Mouse (Mus musculus) MEL (cell line): Measurements from ENCODE around the gene Cpne9. TPM values are rescaled to one million over a fixed set of nuclear protein-coding genes. Genes with fewer than 3 reads are reported as not detected.
A peak's percentile ranks its signal among the peaks of the same experiment; 100 is the strongest.

Source experiments
- DNase-seq: peaks from one replicate; pipeline ENCODE4 v3.0.0; 2011; ENCODE audit warnings: low read depth, low spot score
- H3K27ac ChIP-seq: 2 replicates; pipeline ENCODE4 v1.5.1; 2012; ENCODE audit warnings: low read depth, mild to moderate bottlenecking, control low read depth, low read length, moderate library complexity; ENCODE audit not compliant: control insufficient read depth
- H3K27me3 ChIP-seq, 2 experiments: fragments of 150-350 bp in 1 of 2; sonication (generic) in 1 of 2; 2 replicates each; pipeline ENCODE4 v1.6.1; 2012; ENCODE audit warnings: low read length in 2 of 2, mild to moderate bottlenecking in 2 of 2, improper control_type of control experiment in 1 of 2, moderate library complexity in 1 of 2; ENCODE audit not compliant: insufficient read depth in 2 of 2, control insufficient read depth in 1 of 2
- H3K36me3 ChIP-seq, 2 experiments: 2 replicates each; pipeline ENCODE4 v1.6.1; 2012 to 2014; ENCODE audit warnings: low read length in 2 of 2, improper control_type of control experiment in 1 of 2, inconsistent platforms in 1 of 2, mild to moderate bottlenecking in 1 of 2; ENCODE audit not compliant: insufficient read depth in 2 of 2, control insufficient read depth in 1 of 2
- H3K4me1 ChIP-seq, 2 experiments: fragments of 150-350 bp in 1 of 2; sonication (generic) in 1 of 2; 2 replicates each; pipeline ENCODE4 v1.6.1; 2012; ENCODE audit warnings: low read length in 2 of 2, improper control_type of control experiment in 1 of 2, mild to moderate bottlenecking in 1 of 2; ENCODE audit not compliant: insufficient read depth in 2 of 2, control insufficient read depth in 1 of 2
- H3K4me3 ChIP-seq, 2 experiments: fragments of 150-350 bp in 1 of 2; sonication (generic) in 1 of 2; 2 replicates each; pipeline ENCODE4 v1.5.1; 2012; ENCODE audit warnings: low read depth in 2 of 2, low read length in 2 of 2, mild to moderate bottlenecking in 2 of 2, moderate library complexity in 2 of 2, control low read depth in 1 of 2, improper control_type of control experiment in 1 of 2; ENCODE audit not compliant: control insufficient read depth in 1 of 2, insufficient read depth in 1 of 2
- H3K79me2 ChIP-seq: 2 replicates; pipeline ENCODE4 v1.6.1; 2012; ENCODE audit warnings: mild to moderate bottlenecking, low read length, moderate library complexity; ENCODE audit not compliant: control insufficient read depth, poor library complexity, insufficient read depth
- H3K9ac ChIP-seq: 2 replicates; pipeline ENCODE4 v1.6.1; 2012; ENCODE audit warnings: low read depth, mild to moderate bottlenecking, control low read depth, low read length, moderate library complexity; ENCODE audit not compliant: control insufficient read depth, poor library complexity, severe bottlenecking
- H3K9me3 ChIP-seq: fragments of 150-350 bp; sonication (generic); replicated peaks from 2 replicates; pipeline ENCODE4 v1.6.1; 2012; ENCODE audit warnings: mild to moderate bottlenecking, low read length, improper control_type of control experiment, moderate library complexity; ENCODE audit not compliant: insufficient read depth
- BHLHE40 ChIP-seq: IDR thresholded peaks from 2 replicates; pipeline ENCODE4 v1.6.1; 2012; ENCODE audit warnings: low read depth, mild to moderate bottlenecking, inconsistent platforms, low read length, improper control_type of control experiment, borderline replicate concordance
- CHD1 ChIP-seq: IDR thresholded peaks from 2 replicates; pipeline ENCODE4 v1.6.1; 2012; ENCODE audit warnings: low read depth, mild to moderate bottlenecking, inconsistent platforms, low read length, improper control_type of control experiment
- CHD2 ChIP-seq: IDR thresholded peaks from 2 replicates; pipeline ENCODE4 v1.6.1; 2011; ENCODE audit warnings: low read length, improper control_type of control experiment
- CTCF ChIP-seq, 3 experiments: IDR thresholded peaks in 2 of 3; conservative IDR thresholded peaks in 1 of 3; 2 replicates each; pipeline ENCODE4 v1.5.1; 2011 to 2012; ENCODE audit warnings: low read length in 3 of 3, low read depth in 2 of 3, mild to moderate bottlenecking in 2 of 3, improper control_type of control experiment in 1 of 3, inconsistent platforms in 1 of 3, mixed read lengths in 1 of 3, moderate library complexity in 1 of 3; ENCODE audit not compliant: control insufficient read depth in 1 of 3, insufficient read depth in 1 of 3, poor library complexity in 1 of 3, severe bottlenecking in 1 of 3
- E2F4 ChIP-seq: IDR thresholded peaks from 2 replicates; pipeline ENCODE4 v1.6.1; 2011; ENCODE audit warnings: low read depth, low read length, improper control_type of control experiment, borderline replicate concordance
- EP300 ChIP-seq, 2 experiments: IDR thresholded peaks; 2 replicates each; pipeline ENCODE4 v1.6.1; 2011; ENCODE audit warnings: improper control_type of control experiment in 2 of 2, low read length in 2 of 2, low read depth in 1 of 2, mild to moderate bottlenecking in 1 of 2
- ETS1 ChIP-seq: IDR thresholded peaks from 2 replicates; pipeline ENCODE4 v1.6.1; 2012; ENCODE audit warnings: low read depth, mild to moderate bottlenecking, inconsistent platforms, low read length, improper control_type of control experiment, moderate library complexity
- GABPA ChIP-seq: IDR thresholded peaks from 2 replicates; pipeline ENCODE4 v1.6.1; 2012; ENCODE audit warnings: low read depth, mild to moderate bottlenecking, inconsistent platforms, low read length, improper control_type of control experiment, moderate library complexity
- GATA1 ChIP-seq: IDR thresholded peaks from 2 replicates; pipeline ENCODE4 v1.6.1; 2011; ENCODE audit warnings: low read depth, low read length, improper control_type of control experiment
- HCFC1 ChIP-seq: IDR thresholded peaks from 2 replicates; pipeline ENCODE4 v1.6.1; 2012; ENCODE audit warnings: low read depth, mild to moderate bottlenecking, inconsistent platforms, low read length, improper control_type of control experiment, moderate library complexity
- JUND ChIP-seq: IDR thresholded peaks from 2 replicates; pipeline ENCODE4 v1.6.1; 2011; ENCODE audit warnings: low read depth, mild to moderate bottlenecking, improper control_type of control experiment, low read length
- MAFK ChIP-seq: IDR thresholded peaks from 2 replicates; pipeline ENCODE4 v1.6.1; 2011; ENCODE audit warnings: low read depth, mild to moderate bottlenecking, low read length, improper control_type of control experiment, borderline replicate concordance
- MAX ChIP-seq: IDR thresholded peaks from 2 replicates; pipeline ENCODE4 v1.6.1; 2011; ENCODE audit warnings: low read length, improper control_type of control experiment
- MAZ ChIP-seq: IDR thresholded peaks from 2 replicates; pipeline ENCODE4 v1.6.1; 2012; ENCODE audit warnings: low read depth, mild to moderate bottlenecking, inconsistent platforms, low read length, improper control_type of control experiment
- MEF2A ChIP-seq: IDR thresholded peaks from 2 replicates; pipeline ENCODE4 v1.6.1; 2014; ENCODE audit warnings: low read depth, mild to moderate bottlenecking, inconsistent platforms, low read length, improper control_type of control experiment; ENCODE audit not compliant: poor library complexity, insufficient replicate concordance, severe bottlenecking; ENCODE audit errors: extremely low read depth
- MXI1 ChIP-seq: IDR thresholded peaks from 2 replicates; pipeline ENCODE4 v1.6.1; 2011; ENCODE audit warnings: mild to moderate bottlenecking, low read depth, low read length, improper control_type of control experiment
- MYB ChIP-seq: IDR thresholded peaks from 2 replicates; pipeline ENCODE4 v1.6.1; 2011; ENCODE audit warnings: mild to moderate bottlenecking, low read depth, low read length, improper control_type of control experiment
- MYC ChIP-seq: IDR thresholded peaks from 2 replicates; pipeline ENCODE4 v1.6.1; 2011; ENCODE audit warnings: low read depth, mild to moderate bottlenecking, low read length, improper control_type of control experiment, moderate library complexity
- NELFE ChIP-seq: IDR thresholded peaks from 2 replicates; pipeline ENCODE4 v1.6.1; 2011; ENCODE audit warnings: low read depth, low read length, improper control_type of control experiment
- NRF1 ChIP-seq: IDR thresholded peaks from 2 replicates; pipeline ENCODE4 v1.6.1; 2014; ENCODE audit warnings: low read depth, mild to moderate bottlenecking, inconsistent platforms, low read length, improper control_type of control experiment, moderate library complexity; ENCODE audit not compliant: poor library complexity, insufficient read depth, severe bottlenecking
- POLR2A ChIP-seq, 2 experiments: IDR thresholded peaks; 2 replicates each; pipeline ENCODE4 v1.6.1; 2011 to 2012; ENCODE audit warnings: low read length in 2 of 2, mild to moderate bottlenecking in 2 of 2, control low read depth in 1 of 2, improper control_type of control experiment in 1 of 2, low read depth in 1 of 2, moderate library complexity in 1 of 2; ENCODE audit not compliant: control insufficient read depth in 1 of 2, insufficient read depth in 1 of 2, poor library complexity in 1 of 2
- POLR2AphosphoS2 ChIP-seq: IDR thresholded peaks from 2 replicates; pipeline ENCODE4 v1.6.1; 2011; ENCODE audit warnings: low read length, improper control_type of control experiment
- POLR2AphosphoS5 ChIP-seq: IDR thresholded peaks from 2 replicates; pipeline ENCODE4 v1.6.1; 2012; ENCODE audit warnings: low read depth, borderline replicate concordance, mild to moderate bottlenecking, inconsistent platforms, low read length, moderate library complexity, mixed read lengths
- RAD21 ChIP-seq: IDR thresholded peaks from 2 replicates; pipeline ENCODE4 v1.6.1; 2011; ENCODE audit warnings: mild to moderate bottlenecking, low read depth, low read length, improper control_type of control experiment
- RCOR1 ChIP-seq: IDR thresholded peaks from 2 replicates; pipeline ENCODE4 v1.6.1; 2012; ENCODE audit warnings: low read depth, mild to moderate bottlenecking, inconsistent platforms, low read length, improper control_type of control experiment
- SIN3A ChIP-seq: IDR thresholded peaks from 2 replicates; pipeline ENCODE4 v1.6.1; 2012; ENCODE audit warnings: low read length, improper control_type of control experiment, inconsistent platforms
- SMC3 ChIP-seq: IDR thresholded peaks from 2 replicates; pipeline ENCODE4 v1.6.1; 2011; ENCODE audit warnings: low read depth, low read length, improper control_type of control experiment
- TAL1 ChIP-seq: IDR thresholded peaks from 2 replicates; pipeline ENCODE4 v1.6.1; 2012; ENCODE audit warnings: mild to moderate bottlenecking, inconsistent platforms, low read length, moderate library complexity, mixed read lengths
- TBP ChIP-seq: IDR thresholded peaks from 2 replicates; pipeline ENCODE4 v1.8.0; 2011; ENCODE audit warnings: low read depth, low read length, improper control_type of control experiment
- TCF12 ChIP-seq: IDR thresholded peaks from 2 replicates; pipeline ENCODE4 v1.6.1; 2014; ENCODE audit warnings: low read depth, mild to moderate bottlenecking, inconsistent platforms, low read length, improper control_type of control experiment, moderate library complexity
- USF1 ChIP-seq: IDR thresholded peaks from 2 replicates; pipeline ENCODE4 v1.6.1; 2014; ENCODE audit warnings: low read depth, mild to moderate bottlenecking, inconsistent platforms, low read length, improper control_type of control experiment, moderate library complexity
- USF2 ChIP-seq, 2 experiments: IDR thresholded peaks; 2 replicates each; pipeline ENCODE4 v1.6.1; 2011 to 2012; ENCODE audit warnings: improper control_type of control experiment in 2 of 2, low read length in 2 of 2, borderline replicate concordance in 1 of 2, inconsistent platforms in 1 of 2, low read depth in 1 of 2, mild to moderate bottlenecking in 1 of 2; ENCODE audit not compliant: insufficient read depth in 1 of 2
- ZC3H11A ChIP-seq: IDR thresholded peaks from 2 replicates; pipeline ENCODE4 v1.6.1; 2012; ENCODE audit warnings: low read depth, mild to moderate bottlenecking, inconsistent platforms, low read length, improper control_type of control experiment
- ZKSCAN1 ChIP-seq: IDR thresholded peaks from 2 replicates; pipeline ENCODE4 v1.6.1; 2012; ENCODE audit warnings: low read depth, mild to moderate bottlenecking, inconsistent platforms, low read length, improper control_type of control experiment, moderate library complexity
- ZMIZ1 ChIP-seq: IDR thresholded peaks from 2 replicates; pipeline ENCODE4 v1.6.1; 2012; ENCODE audit warnings: low read depth, mild to moderate bottlenecking, inconsistent platforms, low read length, improper control_type of control experiment, moderate library complexity
- ZNF384 ChIP-seq: IDR thresholded peaks from 2 replicates; pipeline ENCODE4 v1.6.1; 2012; ENCODE audit warnings: low read depth, mild to moderate bottlenecking, inconsistent platforms, low read length, improper control_type of control experiment
- polyA plus RNA-seq, 2 experiments: library from polyadenylated mRNA; stranded (reverse) in 1 of 2; unstranded in 1 of 2; fragments of >175 nt in 1 of 2; fragments of >200 nt in 1 of 2; gene quantifications; 2 replicates each; pipeline versions ENCODE4 v1.2.1 to v1.2.4; 2012; ENCODE audit warnings: low replicate concordance in 2 of 2, low read depth in 1 of 2; ENCODE audit not compliant: insufficient read length in 2 of 2, insufficient read depth in 1 of 2, missing spikeins in 1 of 2
- total RNA-seq: library from RNA; depleted of rRNA; stranded (reverse); fragments of 300-350 nt; gene quantifications from 2 replicates; pipeline ENCODE4 v1.2.3, GENCODE M21; 2012

Gene Cpne9
- total and polyA plus RNA-seq, 3 experiments: 1.3 to 1.6 TPM; not detected in 1

- Histone ChIP-seq H3K9me3 (no peaks in the 10 kb centered on the region), H3K27ac (peak within 1 kb of the TSS; percentile 87), H3K27me3 (no peaks in the 10 kb centered on the region), H3K4me1 (peaks cover 9 to 23% of the 10 kb centered on the region in 2 experiments), H3K4me3 (peak within 1 kb of the TSS; percentile 73 to 76), H3K9ac (peak within 1 kb of the TSS; percentile 75), H3K79me2 (no peaks in the 10 kb centered on the region), H3K36me3 (peaks cover 3 to 24% of the 10 kb centered on the region in 2 experiments; a peak in 3 of 4 replicates)
- DNase-seq: peak; percentile 99
- TF ChIP-seq ZC3H11A: no peak
- no peak; the same call in 1 of the 2 replicates for TF ChIP-seq RCOR1
- TF ChIP-seq MYB: no peak
- TF ChIP-seq CHD2: peak; percentile 76
- 0 out of 4 replicates have a peak, but pooled peaks of 1 of the 2 experiments have one; percentile 18 for TF ChIP-seq EP300 (IDR thresholded peaks at IDR 0.05; ENCODE audit: low read depth in 1 of 2, low read length in 2 of 2)
- TF ChIP-seq GATA1: no peak
- peak; percentile 96 for TF ChIP-seq POLR2AphosphoS2
- TF ChIP-seq ZKSCAN1: no peak
- no peak for TF ChIP-seq RAD21
- TF ChIP-seq MAFK: no peak
- 0 out of 2 replicates have a peak, but pooled peaks have one; percentile 16 for TF ChIP-seq MAZ
- 0 out of 2 replicates have a peak, but pooled peaks have one; percentile 45 for TF ChIP-seq ETS1
- peak; percentile 84 for TF ChIP-seq MXI1
- peak; percentile 65 to 97 for TF ChIP-seq POLR2A (IDR thresholded peaks at IDR 0.05; ENCODE audit: control insufficient read depth in 1 of 2, insufficient read depth in 1 of 2, low read depth in 1 of 2, low read length in 2 of 2, poor library complexity in 1 of 2)
- TF ChIP-seq HCFC1: peak; percentile 95
- TF ChIP-seq USF1: no peak
- TF ChIP-seq TBP: peak; percentile 47
- no peak for TF ChIP-seq CTCF (IDR thresholded peaks at IDR 0.05 in 2 of 3, conservative IDR thresholded peaks at IDR 0.05 in 1 of 3; ENCODE audit: control insufficient read depth in 1 of 3, insufficient read depth in 1 of 3, low read depth in 2 of 3, low read length in 3 of 3, poor library complexity in 1 of 3, severe bottlenecking in 1 of 3)
- peak; percentile 59 for TF ChIP-seq ZMIZ1
- peak; percentile 90 for TF ChIP-seq NELFE
- peak; percentile 74 for TF ChIP-seq MYC
- TF ChIP-seq JUND: no peak
- no peak for TF ChIP-seq CHD1
- no peak for TF ChIP-seq TAL1
- TF ChIP-seq ZNF384: no peak
- 0 out of 2 replicates have a peak, but pooled peaks have one; percentile 35 for TF ChIP-seq TCF12
- no peak for TF ChIP-seq USF2 (IDR thresholded peaks at IDR 0.05; ENCODE audit: borderline replicate concordance in 1 of 2, insufficient read depth in 1 of 2, low read depth in 1 of 2, low read length in 2 of 2)
- peak; percentile 90 for TF ChIP-seq SIN3A
- no peak; the same call in 1 of the 2 replicates for TF ChIP-seq MAX
- peak; percentile 78 for TF ChIP-seq NRF1
- TF ChIP-seq MEF2A: no peak
- peak; percentile 63; the same call in 1 of the 2 replicates for TF ChIP-seq E2F4
- no peak for TF ChIP-seq BHLHE40
- no peak for TF ChIP-seq POLR2AphosphoS5
- no peak; the same call in 1 of the 2 replicates for TF ChIP-seq SMC3
- no peak for TF ChIP-seq GABPA
These were observed 44.6 kb downstream of the Cpne9 start, which contains the start of gene Ogg1 for GRCm38 (mm10) chr6:113326533-113327315. Gene Ogg1 (plus strand): TSS chr6:113326972.
